Mouse (Mus musculus) bone marrow, adult 2 months (tissue): ENCODE data around the gene Gm49369.

Experiments used
- CTCF ChIP-seq: fragments of 200-500 bp; IDR thresholded peaks from 2 replicates; pipeline ENCODE4 v1.5.1; 2011; ENCODE audit warnings: low read length, control low read depth; ENCODE audit not compliant: control insufficient read depth, insufficient read depth
- POLR2A ChIP-seq: fragments of 200-500 bp; IDR thresholded peaks from 2 replicates; pipeline ENCODE4 v1.6.1; 2011; ENCODE audit warnings: low read depth, mild to moderate bottlenecking, control low read depth, low read length, borderline replicate concordance; ENCODE audit not compliant: control insufficient read depth

DNA sequence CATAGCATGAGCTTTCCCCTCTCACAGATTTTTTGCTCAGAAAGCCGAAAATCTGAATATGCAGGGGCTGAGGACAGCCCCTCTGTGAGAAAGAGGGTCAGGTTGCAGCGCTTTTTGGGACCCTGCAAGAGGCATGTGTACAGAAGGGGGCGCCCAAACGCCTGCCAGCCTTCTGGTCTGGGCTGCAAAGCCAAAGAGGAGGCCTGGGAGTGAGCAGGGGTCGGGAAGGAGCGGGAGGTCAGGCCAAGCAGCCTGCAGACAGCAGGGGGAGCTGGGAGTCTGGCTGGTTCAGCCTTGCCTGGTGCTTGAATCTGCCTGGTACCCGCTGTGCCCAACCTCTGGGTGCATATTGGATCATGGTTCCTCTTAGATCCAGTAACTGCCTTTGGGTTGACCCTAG lies 45.7 kb upstream of the Gm49369 start:
- TF ChIP-seq POLR2A (no peak), CTCF (peak; percentile 37; the same call in 1 of the 2 replicates)
